Mouse (Mus musculus): ENCODE data around the gene Scgb1c1. TPM values are rescaled to one million over a fixed set of nuclear protein-coding genes. Genes with fewer than 3 reads are reported as not detected.

Gene Scgb1c1
- not detected in 2 replicates for polyA plus RNA-seq (2012; rRNA removed; ENCODE audit: low replicate concordance)

GRCm38 (mm10) chr7:140844905-140845665 is at the start of gene Scgb1c1:
Scgb1c1 (plus strand) TSS chr7:140845547.

GRCm38 (mm10) chr7:140821653-140822329 is 23.6 kb upstream of the Scgb1c1 start, which contains the start of gene Zfp941:
Zfp941 (minus strand) TSS chr7:140822178.

GRCm38 (mm10) chr7:140834968-140835757 is 10.2 kb upstream of the Scgb1c1 start, which contains the start of gene Urah:
Urah (plus strand) TSS chr7:140835018.

GRCm38 (mm10) chr7:140847755-140848580 is 2.6 kb downstream of the Scgb1c1 start, which contains the start of gene Odf3:
Odf3 (plus strand) TSS chr7:140847805.

GRCm38 (mm10) chr7:140855860-140856784 is 10.8 kb downstream of the Scgb1c1 start, which contains the start of gene Gm45785:
Gm45785 (minus strand) TSS chr7:140856331.

GRCm38 (mm10) chr7:140856785-140857549 is 11.6 kb downstream of the Scgb1c1 start, which contains the start of gene Ric8a:
Ric8a (plus strand) TSS chr7:140856957.

GRCm38 (mm10) chr7:140857550-140858505 is 12.5 kb downstream of the Scgb1c1 start, which contains the start of gene Bet1l:
Bet1l (minus strand) TSS chr7:140857577.

GRCm38 (mm10) chr7:140881696-140882468 is 36.5 kb downstream of the Scgb1c1 start, which contains the start of the genes Psmd13 and Sirt3:
Psmd13 (plus strand) TSS chr7:140881968.
Sirt3 (minus strand) TSS chr7:140882309.

Other genes with a start within 250 kb of the Scgb1c1 start
- not detected in 2 replicates for gene Olfr46, start 244.3 kb upstream of the Scgb1c1 start, polyA plus RNA-seq (2012; rRNA removed; ENCODE audit: low replicate concordance)
- not detected in 2 replicates for gene Olfr61, start 216.6 kb upstream of the Scgb1c1 start, polyA plus RNA-seq (2012; rRNA removed; ENCODE audit: low replicate concordance)
- gene Olfr53, start 199.1 kb upstream of the Scgb1c1 start, polyA plus RNA-seq (2012; rRNA removed; ENCODE audit: low replicate concordance): not detected in 2 replicates
- gene Olfr539, start 185.6 kb upstream of the Scgb1c1 start, polyA plus RNA-seq (2012; rRNA removed; ENCODE audit: low replicate concordance): not detected in 2 replicates
- not detected in 2 replicates for gene Olfr45, start 163.6 kb upstream of the Scgb1c1 start, polyA plus RNA-seq (2012; rRNA removed; ENCODE audit: low replicate concordance)
- gene Olfr541, start 148.3 kb upstream of the Scgb1c1 start, polyA plus RNA-seq (2012; rRNA removed; ENCODE audit: low replicate concordance): not detected in 2 replicates
- 154 and 260 TPM in 2 replicates for gene Cyp2e1, start 81.8 kb upstream of the Scgb1c1 start, polyA plus RNA-seq (2012; rRNA removed; ENCODE audit: low replicate concordance)
- gene Syce1, start 57.7 kb upstream of the Scgb1c1 start, polyA plus RNA-seq (2012; rRNA removed; ENCODE audit: low replicate concordance): 0.12 and 0.17 TPM in 2 replicates
- gene Zfp941, start 23.4 kb upstream of the Scgb1c1 start, polyA plus RNA-seq (2012; rRNA removed; ENCODE audit: low replicate concordance): 0.02 and 0.07 TPM in 2 replicates
- gene Urah, start 10.5 kb upstream of the Scgb1c1 start, polyA plus RNA-seq (2012; rRNA removed; ENCODE audit: low replicate concordance): 35.9 and 51.0 TPM in 2 replicates
- 0.19 and 0.24 TPM in 2 replicates for gene Odf3, start 2.3 kb downstream of the Scgb1c1 start, polyA plus RNA-seq (2012; rRNA removed; ENCODE audit: low replicate concordance)
- not detected in 2 replicates for gene Gm45785, start 10.8 kb downstream of the Scgb1c1 start, polyA plus RNA-seq (2012; rRNA removed; ENCODE audit: low replicate concordance)
- 125 and 131 TPM in 2 replicates for gene Ric8a, start 11.4 kb downstream of the Scgb1c1 start, polyA plus RNA-seq (2012; rRNA removed; ENCODE audit: low replicate concordance)
- 23.2 and 34.0 TPM in 2 replicates for gene Bet1l, start 12.0 kb downstream of the Scgb1c1 start, polyA plus RNA-seq (2012; rRNA removed; ENCODE audit: low replicate concordance)
- 48.3 and 59.6 TPM in 2 replicates for gene Psmd13, start 36.4 kb downstream of the Scgb1c1 start, polyA plus RNA-seq (2012; rRNA removed; ENCODE audit: low replicate concordance)
- gene Sirt3, start 36.8 kb downstream of the Scgb1c1 start, polyA plus RNA-seq (2012; rRNA removed; ENCODE audit: low replicate concordance): 29.0 and 45.3 TPM in 2 replicates
- gene Cox8b, start 54.9 kb downstream of the Scgb1c1 start, polyA plus RNA-seq (2012; rRNA removed; ENCODE audit: low replicate concordance): 395 and 928 TPM in 2 replicates
- 0.30 TPM in 1 of 2 replicates, not detected in the other for gene Nlrp6, start 75.4 kb downstream of the Scgb1c1 start, polyA plus RNA-seq (2012; rRNA removed; ENCODE audit: low replicate concordance)
- gene Pgghg, start 95.8 kb downstream of the Scgb1c1 start, polyA plus RNA-seq (2012; rRNA removed; ENCODE audit: low replicate concordance): 49.9 and 60.2 TPM in 2 replicates
- gene Ifitm5, start 104.7 kb downstream of the Scgb1c1 start, polyA plus RNA-seq (2012; rRNA removed; ENCODE audit: low replicate concordance): 2.6 and 4.0 TPM in 2 replicates
- gene Gm45717, start 110.4 kb downstream of the Scgb1c1 start, polyA plus RNA-seq (2012; rRNA removed; ENCODE audit: low replicate concordance): not detected in 2 replicates
- gene Ifitm2, start 110.4 kb downstream of the Scgb1c1 start, polyA plus RNA-seq (2012; rRNA removed; ENCODE audit: low replicate concordance): 1,072 and 1,260 TPM in 2 replicates
- 132 and 165 TPM in 2 replicates for gene Ifitm1, start 121.7 kb downstream of the Scgb1c1 start, polyA plus RNA-seq (2012; rRNA removed; ENCODE audit: low replicate concordance)
- gene Ifitm3, start 165.2 kb downstream of the Scgb1c1 start, polyA plus RNA-seq (2012; rRNA removed; ENCODE audit: low replicate concordance): 410 and 816 TPM in 2 replicates
- gene Ifitm6, start 172.4 kb downstream of the Scgb1c1 start, polyA plus RNA-seq (2012; rRNA removed; ENCODE audit: low replicate concordance): 10.7 and 37.4 TPM in 2 replicates
- gene Gm17387, start 183.6 kb downstream of the Scgb1c1 start, polyA plus RNA-seq (2012; rRNA removed; ENCODE audit: low replicate concordance): not detected in 2 replicates
- 1.0 and 2.5 TPM in 2 replicates for gene B4galnt4, start 215.6 kb downstream of the Scgb1c1 start, polyA plus RNA-seq (2012; rRNA removed; ENCODE audit: low replicate concordance)
- gene Pkp3, start 232.7 kb downstream of the Scgb1c1 start, polyA plus RNA-seq (2012; rRNA removed; ENCODE audit: low replicate concordance): 30.8 and 48.9 TPM in 2 replicates

Data from mammary gland, adult 2 months (tissue).